Mouse (Mus musculus): ENCODE measurements around the gene Dppa5a. TPM values are rescaled to one million over a fixed set of nuclear protein-coding genes. Genes with fewer than 3 reads are reported as not detected.
A peak's percentile ranks its signal among the peaks of the same experiment; 100 is the strongest.
"Not testable (repeated sequence)": the region's sequence is repeated elsewhere in the genome, so short reads cannot be mapped to it uniquely, and the experiment has no call there.

Dppa5a gene
- polyA plus RNA-seq (2014; fragmentation: Nextera tagmentation; extraction: Ambion mirVana) = 0.25 and 0.76 TPM in 2 replicates

GRCm38 (mm10) chr9:78367959-78368358 is at the start of gene Dppa5a:
Gene Dppa5a (minus strand): TSS chr9:78368177.
- H3K4me3 ChIP-seq (ENCODE audit: low read depth, low read length); H3K36me3 ChIP-seq (ENCODE audit: control insufficient read depth, insufficient read depth, low read length); H3K27ac ChIP-seq (ENCODE audit: low read depth, low read length); H3K4me2 ChIP-seq; H3K4me1 ChIP-seq (ENCODE audit: control insufficient read depth, insufficient read depth, low read length); H3K27me3 ChIP-seq (ENCODE audit: control insufficient read depth, insufficient read depth, low read length); ATAC-seq (ENCODE audit: low FRiP score); H3K9me3 ChIP-seq (ENCODE audit: control insufficient read depth, low read length); DNase-seq (ENCODE audit: low spot score, missing footprints); H3K9ac ChIP-seq (ENCODE audit: low read length): not testable (repeated sequence)
- WGBS = 91% methylated on average over 16 of the region's 16 CpGs

GRCm38 (mm10) chr9:78401596-78401995 is 33.6 kb upstream of the Dppa5a start:
- ATAC-seq (ENCODE audit: low FRiP score) = no peak
- no peaks in the 10 kb centered on the region for H3K9me3 ChIP-seq (ENCODE audit: control insufficient read depth, low read length)

GRCm38 (mm10) chr9:78400570-78400969 is 32.6 kb upstream of the Dppa5a start:
- WGBS = 87% methylated on average over 5 of the region's 5 CpGs
- no peaks in the 10 kb centered on the region for H3K4me1 ChIP-seq (ENCODE audit: control insufficient read depth, insufficient read depth, low read length)
- no peak for DNase-seq (ENCODE audit: low spot score, missing footprints)
- H3K9ac ChIP-seq (ENCODE audit: low read length) = no peak overlapping the region
- no peak for ATAC-seq (ENCODE audit: low FRiP score)
- no peak overlapping the region for H3K4me2 ChIP-seq
- H3K27ac ChIP-seq (ENCODE audit: low read depth, low read length) = no peak overlapping the region
- H3K36me3 ChIP-seq (ENCODE audit: control insufficient read depth, insufficient read depth, low read length) = no peaks in the 10 kb centered on the region
- H3K27me3 ChIP-seq (ENCODE audit: control insufficient read depth, insufficient read depth, low read length) = peaks cover 20% of the 10 kb centered on the region
- H3K4me3 ChIP-seq (ENCODE audit: low read depth, low read length) = no peak overlapping the region
- no peaks in the 10 kb centered on the region for H3K9me3 ChIP-seq (ENCODE audit: control insufficient read depth, low read length)

More at GRCm38 (mm10) chr9:78401596-78401995, 33.6 kb upstream of the Dppa5a start:
- no peak for DNase-seq (ENCODE audit: low spot score, missing footprints)
- H3K27me3 ChIP-seq (ENCODE audit: control insufficient read depth, insufficient read depth, low read length) = peaks cover 10% of the 10 kb centered on the region
- no peak overlapping the region for H3K4me3 ChIP-seq (ENCODE audit: low read depth, low read length)
- H3K4me1 ChIP-seq (ENCODE audit: control insufficient read depth, insufficient read depth, low read length) = no peaks in the 10 kb centered on the region
- H3K27ac ChIP-seq (ENCODE audit: low read depth, low read length) = no peak overlapping the region
- no peak overlapping the region for H3K9ac ChIP-seq (ENCODE audit: low read length)
- H3K36me3 ChIP-seq (ENCODE audit: control insufficient read depth, insufficient read depth, low read length) = no peaks in the 10 kb centered on the region
- no peak overlapping the region for H3K4me2 ChIP-seq
- 94% methylated on average over 7 of the region's 7 CpGs for WGBS

- H3K27ac ChIP-seq (ENCODE audit: low read depth, low read length) = no peak overlapping the region
- H3K4me3 ChIP-seq (ENCODE audit: low read depth, low read length) = no peak overlapping the region
- 65% methylated on average over 9 of the region's 9 CpGs for WGBS
- H3K27me3 ChIP-seq (ENCODE audit: control insufficient read depth, insufficient read depth, low read length) = peaks cover 41% of the 10 kb centered on the region
- DNase-seq (ENCODE audit: low spot score, missing footprints) (no peak), ATAC-seq (ENCODE audit: low FRiP score) (no peak)
- no peaks in the 10 kb centered on the region for H3K4me1 ChIP-seq (ENCODE audit: control insufficient read depth, insufficient read depth, low read length)
- H3K9me3 ChIP-seq (ENCODE audit: control insufficient read depth, low read length) = no peaks in the 10 kb centered on the region
- no peak overlapping the region for H3K9ac ChIP-seq (ENCODE audit: low read length)
- H3K4me2 ChIP-seq = no peak overlapping the region
- H3K36me3 ChIP-seq (ENCODE audit: control insufficient read depth, insufficient read depth, low read length) = no peaks in the 10 kb centered on the region
These were observed 28.5 kb upstream of the Dppa5a start for GRCm38 (mm10) chr9:78396517-78396916.

GRCm38 (mm10) chr9:78395630-78396351 is 27.8 kb upstream of the Dppa5a start, which contains the start of gene Ddx43:
Gene Ddx43 (plus strand): TSS chr9:78395777.
- Histone ChIP-seq H3K4me1 (ENCODE audit: control insufficient read depth, insufficient read depth, low read length) (no peaks in the 10 kb centered on the region), H3K36me3 (ENCODE audit: control insufficient read depth, insufficient read depth, low read length) (no peaks in the 10 kb centered on the region), H3K27me3 (ENCODE audit: control insufficient read depth, insufficient read depth, low read length) (peaks cover 41% of the 10 kb centered on the region), H3K9ac (ENCODE audit: low read length) (no peak within 1 kb of the TSS), H3K9me3 (ENCODE audit: control insufficient read depth, low read length) (no peaks in the 10 kb centered on the region), H3K4me3 (ENCODE audit: low read depth, low read length) (peak within 1 kb of the TSS; percentile 32), H3K4me2 (peak within 1 kb of the TSS; percentile 40), H3K27ac (ENCODE audit: low read depth, low read length) (no peak within 1 kb of the TSS)
- peak; percentile 98 for ATAC-seq (ENCODE audit: low FRiP score)
- DNase-seq (ENCODE audit: low spot score, missing footprints) = peak; percentile 96
- WGBS = 5% methylated on average over 93 of the region's 93 CpGs

- DNase-seq (ENCODE audit: low spot score, missing footprints) = no peak
- H3K4me1 ChIP-seq (ENCODE audit: control insufficient read depth, insufficient read depth, low read length) = no peaks in the 10 kb centered on the region
- no peaks in the 10 kb centered on the region for H3K9me3 ChIP-seq (ENCODE audit: control insufficient read depth, low read length)
- H3K36me3 ChIP-seq (ENCODE audit: control insufficient read depth, insufficient read depth, low read length) = no peaks in the 10 kb centered on the region
- H3K9ac ChIP-seq (ENCODE audit: low read length) = no peak overlapping the region
- 35% methylated on average over 11 of the region's 11 CpGs for WGBS
- H3K4me2 ChIP-seq = no peak overlapping the region; the same call in 1 of the 2 replicates
- peak overlapping the region; percentile 32; the same call in 1 of the 2 replicates for H3K4me3 ChIP-seq (ENCODE audit: low read depth, low read length)
- H3K27ac ChIP-seq (ENCODE audit: low read depth, low read length) = no peak overlapping the region
- ATAC-seq (ENCODE audit: low FRiP score) = no peak
- H3K27me3 ChIP-seq (ENCODE audit: control insufficient read depth, insufficient read depth, low read length) = peaks cover 41% of the 10 kb centered on the region
These were observed 27.3 kb upstream of the Dppa5a start for GRCm38 (mm10) chr9:78395244-78395629.

- Histone ChIP-seq H3K4me1 (ENCODE audit: control insufficient read depth, insufficient read depth, low read length) (no peaks in the 10 kb centered on the region), H3K4me2 (no peak overlapping the region), H3K27me3 (ENCODE audit: control insufficient read depth, insufficient read depth, low read length) (peaks cover 41% of the 10 kb centered on the region), H3K4me3 (ENCODE audit: low read depth, low read length) (no peak overlapping the region), H3K36me3 (ENCODE audit: control insufficient read depth, insufficient read depth, low read length) (no peaks in the 10 kb centered on the region), H3K27ac (ENCODE audit: low read depth, low read length) (no peak overlapping the region), H3K9me3 (ENCODE audit: control insufficient read depth, low read length) (no peaks in the 10 kb centered on the region), H3K9ac (ENCODE audit: low read length) (no peak overlapping the region)
- no peak for DNase-seq (ENCODE audit: low spot score, missing footprints)
- ATAC-seq (ENCODE audit: low FRiP score) = no peak
- WGBS = 68% methylated on average over 7 of the region's 7 CpGs
These were observed 26.6 kb upstream of the Dppa5a start for GRCm38 (mm10) chr9:78394602-78395001.

- WGBS = 88% methylated on average over 10 of the region's 10 CpGs
- no peak for DNase-seq (ENCODE audit: low spot score, missing footprints)
- no peak overlapping the region for H3K4me2 ChIP-seq
- peaks cover 41% of the 10 kb centered on the region for H3K27me3 ChIP-seq (ENCODE audit: control insufficient read depth, insufficient read depth, low read length)
- H3K27ac ChIP-seq (ENCODE audit: low read depth, low read length) = no peak overlapping the region
- no peak overlapping the region for H3K4me3 ChIP-seq (ENCODE audit: low read depth, low read length)
- H3K9me3 ChIP-seq (ENCODE audit: control insufficient read depth, low read length) = no peaks in the 10 kb centered on the region
- no peaks in the 10 kb centered on the region for H3K4me1 ChIP-seq (ENCODE audit: control insufficient read depth, insufficient read depth, low read length)
- H3K9ac ChIP-seq (ENCODE audit: low read length) = no peak overlapping the region
- ATAC-seq (ENCODE audit: low FRiP score) = no peak
- no peaks in the 10 kb centered on the region for H3K36me3 ChIP-seq (ENCODE audit: control insufficient read depth, insufficient read depth, low read length)
These were observed 25.8 kb upstream of the Dppa5a start for GRCm38 (mm10) chr9:78393741-78394140.

GRCm38 (mm10) chr9:78389981-78390380 is 22.0 kb upstream of the Dppa5a start:
- no peak for ATAC-seq (ENCODE audit: low FRiP score)
- H3K4me3 ChIP-seq (ENCODE audit: low read depth, low read length) = no peak overlapping the region
- H3K27me3 ChIP-seq (ENCODE audit: control insufficient read depth, insufficient read depth, low read length) = peaks cover 15% of the 10 kb centered on the region

More at GRCm38 (mm10) chr9:78389981-78390380, 22.0 kb upstream of the Dppa5a start:
- Histone ChIP-seq H3K36me3 (ENCODE audit: control insufficient read depth, insufficient read depth, low read length) (no peaks in the 10 kb centered on the region), H3K4me2 (no peak overlapping the region), H3K27ac (ENCODE audit: low read depth, low read length) (no peak overlapping the region), H3K9ac (ENCODE audit: low read length) (no peak overlapping the region), H3K4me1 (ENCODE audit: control insufficient read depth, insufficient read depth, low read length) (no peaks in the 10 kb centered on the region), H3K9me3 (ENCODE audit: control insufficient read depth, low read length) (no peaks in the 10 kb centered on the region)
- DNase-seq (ENCODE audit: low spot score, missing footprints) = no peak
- WGBS = 67% methylated on average over 5 of the region's 5 CpGs
